Mouse (Mus musculus) neural tube, embryonic 12.5 days (tissue): ENCODE data around the gene Kmt2d. TPM values are rescaled to one million over a fixed set of nuclear protein-coding genes. Genes with fewer than 3 reads are reported as not detected.

Source experiments
- ATAC-seq: fragments of 200-750 bp; cut with Nextera tagmentation; 2 replicates; pipeline ENCODE4 v1.8.0; 2017; ENCODE audit warnings: low read depth, mild to moderate bottlenecking, moderate TSS enrichment, moderate library complexity; ENCODE audit not compliant: low FRiP score
- H3K27ac ChIP-seq: fragments of 300-500 bp; sonication (generic); 2 replicates; pipeline ENCODE4 v1.5.1; 2016
- H3K27me3 ChIP-seq: fragments of 300-500 bp; sonication (generic); replicated peaks from 2 replicates; pipeline ENCODE4 v1.6.1; 2016; ENCODE audit warnings: mild to moderate bottlenecking
- H3K36me3 ChIP-seq: fragments of 300-500 bp; sonication (generic); 2 replicates; pipeline ENCODE4 v1.6.1; 2016; ENCODE audit warnings: mild to moderate bottlenecking
- H3K4me1 ChIP-seq: fragments of 300-500 bp; sonication (generic); 2 replicates; pipeline ENCODE4 v1.6.1; 2016
- H3K4me2 ChIP-seq: fragments of 300-500 bp; sonication (generic); replicated peaks from 2 replicates; pipeline ENCODE4 v1.6.1; 2016; ENCODE audit warnings: mild to moderate bottlenecking
- H3K4me3 ChIP-seq: fragments of 300-500 bp; sonication (generic); 2 replicates; pipeline ENCODE4 v1.5.1; 2016
- H3K9ac ChIP-seq: fragments of 300-500 bp; sonication (generic); 2 replicates; pipeline ENCODE4 v1.6.1; 2016; ENCODE audit warnings: mild to moderate bottlenecking
- H3K9me3 ChIP-seq: fragments of 300-500 bp; sonication (generic); 2 replicates; pipeline ENCODE4 v1.6.1; 2016; ENCODE audit warnings: mild to moderate bottlenecking
- WGBS: fragments of 180-500 bp; shearing (Covaris S2); methylation state at CpG from one replicate; pipeline ENCODE4 v1.1.7; 2016; 5-methylcytosine and 5-hydroxymethylcytosine counted together
- polyA plus RNA-seq: library from polyadenylated mRNA; unstranded; fragments of >200 nt; fragmentation: Nextera tagmentation; extraction: Ambion mirVana; gene quantifications from 2 replicates; pipeline ENCODE4 v1.2.1, GENCODE M21; 2016

Gene Kmt2d
- polyA plus RNA-seq, 1 experiment from 2014 or later: 10.4 TPM

- no peaks in the 10 kb centered on the region for H3K36me3 ChIP-seq
Measured at GRCm38 (mm10) chr15:98881656-98882008, 10.6 kb upstream of the Kmt2d start.

GRCm38 (mm10) chr15:98880978-98881655 is 10.1 kb upstream of the Kmt2d start:
- Histone ChIP-seq H3K4me2 (peak overlapping the region; percentile 82), H3K27ac (peak overlapping the region; percentile 54), H3K27me3 (no peaks in the 10 kb centered on the region), H3K36me3 (no peaks in the 10 kb centered on the region), H3K4me1 (peaks cover 5% of the 10 kb centered on the region; the same call in 1 of the 2 replicates), H3K9me3 (no peaks in the 10 kb centered on the region), H3K9ac (peak overlapping the region; percentile 66), H3K4me3 (peak overlapping the region; percentile 53)
- ATAC-seq: peak; percentile 99
- WGBS: under 1% methylated on average over 48 of the region's 48 CpGs

More at GRCm38 (mm10) chr15:98881656-98882008, 10.6 kb upstream of the Kmt2d start:
- Histone ChIP-seq H3K4me2 (peak overlapping the region; percentile 82), H3K27me3 (no peaks in the 10 kb centered on the region), H3K9ac (peak overlapping the region; percentile 14), H3K4me3 (no peak overlapping the region), H3K9me3 (no peaks in the 10 kb centered on the region), H3K27ac (no peak overlapping the region), H3K4me1 (peaks cover 5% of the 10 kb centered on the region; the same call in 1 of the 2 replicates)
- peak; percentile 41 for ATAC-seq
- 9% methylated on average over 5 of the region's 5 CpGs for WGBS

- Histone ChIP-seq H3K4me3 (no peak overlapping the region), H3K27ac (no peak overlapping the region), H3K9me3 (no peaks in the 10 kb centered on the region), H3K4me1 (peaks cover 5% of the 10 kb centered on the region), H3K4me2 (no peak overlapping the region), H3K27me3 (no peaks in the 10 kb centered on the region), H3K9ac (no peak overlapping the region), H3K36me3 (no peaks in the 10 kb centered on the region)
- ATAC-seq: no peak
- WGBS: 21% methylated on average over 3 of the region's 3 CpGs
Measured at GRCm38 (mm10) chr15:98877331-98877730, 6.3 kb upstream of the Kmt2d start.

GRCm38 (mm10) chr15:98871916-98872888 is 1.2 kb upstream of the Kmt2d start:
- Histone ChIP-seq H3K4me1 (peaks cover 35% of the 10 kb centered on the region), H3K27ac (peak overlapping the region; percentile 95), H3K9ac (peak overlapping the region; percentile 99), H3K36me3 (no peaks in the 10 kb centered on the region), H3K4me3 (peak overlapping the region; percentile 99), H3K4me2 (peak overlapping the region; percentile 97), H3K27me3 (no peaks in the 10 kb centered on the region), H3K9me3 (no peaks in the 10 kb centered on the region)
- 2% methylated on average over 51 of the region's 51 CpGs for WGBS
- ATAC-seq: peak; percentile 87

GRCm38 (mm10) chr15:98870179-98871069 is 580 bp downstream of the Kmt2d start:
- Histone ChIP-seq H3K4me1 (peaks cover 35% of the 10 kb centered on the region), H3K4me3 (peak overlapping the region; percentile 99), H3K4me2 (peak overlapping the region; percentile 97), H3K27ac (no peak overlapping the region), H3K9ac (peak overlapping the region; percentile 99), H3K27me3 (no peaks in the 10 kb centered on the region), H3K9me3 (no peaks in the 10 kb centered on the region), H3K36me3 (peaks cover 12% of the 10 kb centered on the region)
- WGBS: under 1% methylated on average over 16 of the region's 16 CpGs
- no peak for ATAC-seq

- H3K9ac ChIP-seq: peak overlapping the region; percentile 99
- WGBS: 16% methylated on average over 8 of the region's 8 CpGs
- peak overlapping the region; percentile 97 for H3K4me2 ChIP-seq
- H3K4me1 ChIP-seq: peaks cover 35% of the 10 kb centered on the region
- peaks cover 21% of the 10 kb centered on the region for H3K36me3 ChIP-seq
- H3K4me3 ChIP-seq: peak overlapping the region; percentile 99
- no peaks in the 10 kb centered on the region for H3K9me3 ChIP-seq
- no peak for ATAC-seq
- H3K27me3 ChIP-seq: no peaks in the 10 kb centered on the region
- H3K27ac ChIP-seq: no peak overlapping the region
Measured at GRCm38 (mm10) chr15:98869342-98870178, 1.4 kb downstream of the Kmt2d start.

GRCm38 (mm10) chr15:98868346-98869063 is 2.5 kb downstream of the Kmt2d start:
- peak overlapping the region; percentile 97 for H3K4me2 ChIP-seq
- peaks cover 31% of the 10 kb centered on the region for H3K36me3 ChIP-seq
- no peaks in the 10 kb centered on the region for H3K9me3 ChIP-seq
- no peaks in the 10 kb centered on the region for H3K27me3 ChIP-seq
- WGBS: 46% methylated on average over 11 of the region's 11 CpGs
- H3K4me3 ChIP-seq: peak overlapping the region; percentile 99
- H3K4me1 ChIP-seq: peaks cover 35% of the 10 kb centered on the region
- peak overlapping the region; percentile 99 for H3K9ac ChIP-seq
- H3K27ac ChIP-seq: no peak overlapping the region
- ATAC-seq: no peak

GRCm38 (mm10) chr15:98867321-98867720 is 3.7 kb downstream of the Kmt2d start:
- WGBS: 81% methylated on average over 6 of the region's 6 CpGs
- H3K4me2 ChIP-seq: peak overlapping the region; percentile 97
- peaks cover 43% of the 10 kb centered on the region for H3K36me3 ChIP-seq
- H3K4me3 ChIP-seq: no peak overlapping the region
- H3K9me3 ChIP-seq: no peaks in the 10 kb centered on the region
- H3K4me1 ChIP-seq: peaks cover 35% of the 10 kb centered on the region
- no peak for ATAC-seq
- no peak overlapping the region for H3K27ac ChIP-seq
- H3K27me3 ChIP-seq: no peaks in the 10 kb centered on the region
- H3K9ac ChIP-seq: no peak overlapping the region

GRCm38 (mm10) chr15:98866501-98866900 is 4.5 kb downstream of the Kmt2d start:
- Histone ChIP-seq H3K4me1 (peaks cover 35% of the 10 kb centered on the region), H3K27ac (no peak overlapping the region), H3K9ac (no peak overlapping the region), H3K4me2 (no peak overlapping the region), H3K9me3 (no peaks in the 10 kb centered on the region), H3K36me3 (peaks cover 51% of the 10 kb centered on the region), H3K27me3 (no peaks in the 10 kb centered on the region), H3K4me3 (no peak overlapping the region)
- ATAC-seq: no peak
- WGBS: 89% methylated on average over 5 of the region's 5 CpGs

- H3K9ac ChIP-seq: no peak overlapping the region
- H3K4me3 ChIP-seq: no peak overlapping the region
- H3K27ac ChIP-seq: no peak overlapping the region
- peaks cover 35% of the 10 kb centered on the region for H3K4me1 ChIP-seq
- no peak for ATAC-seq
- H3K9me3 ChIP-seq: no peaks in the 10 kb centered on the region
- no peak overlapping the region for H3K4me2 ChIP-seq
- H3K36me3 ChIP-seq: peaks cover 59% of the 10 kb centered on the region
- no peaks in the 10 kb centered on the region for H3K27me3 ChIP-seq
- 95% methylated on average over 8 of the region's 8 CpGs for WGBS
Measured at GRCm38 (mm10) chr15:98865771-98866170, 5.2 kb downstream of the Kmt2d start.
